Mouse (Mus musculus): ENCODE results near the gene Gm10160. TPM values are rescaled to one million over a fixed set of nuclear protein-coding genes. Genes with fewer than 3 reads are reported as not detected.

Gene Gm10160
- total RNA-seq, 2 experiments from 2014 or later = not detected

DNA sequence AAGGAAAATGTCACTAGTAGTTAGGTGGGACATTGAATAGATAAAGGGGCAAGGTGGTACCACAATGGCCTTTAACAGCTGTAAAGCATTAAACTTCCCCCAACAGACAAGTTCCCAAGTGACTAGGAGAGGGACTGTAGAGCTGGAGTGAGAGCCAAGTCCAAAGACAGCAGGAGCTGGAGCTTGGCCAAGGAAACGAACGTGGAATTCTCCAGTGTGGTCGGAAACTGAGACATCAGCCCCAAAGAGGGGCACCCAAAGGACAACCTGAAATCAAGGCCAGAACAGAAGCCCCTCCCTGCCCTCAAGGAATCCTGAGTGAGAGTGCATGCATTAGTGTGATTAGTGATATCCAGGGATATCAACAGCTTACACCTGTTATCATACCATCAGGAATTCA lies 30.2 kb downstream of the Gm10160 start:
- DNase-seq = no peak

DNA sequence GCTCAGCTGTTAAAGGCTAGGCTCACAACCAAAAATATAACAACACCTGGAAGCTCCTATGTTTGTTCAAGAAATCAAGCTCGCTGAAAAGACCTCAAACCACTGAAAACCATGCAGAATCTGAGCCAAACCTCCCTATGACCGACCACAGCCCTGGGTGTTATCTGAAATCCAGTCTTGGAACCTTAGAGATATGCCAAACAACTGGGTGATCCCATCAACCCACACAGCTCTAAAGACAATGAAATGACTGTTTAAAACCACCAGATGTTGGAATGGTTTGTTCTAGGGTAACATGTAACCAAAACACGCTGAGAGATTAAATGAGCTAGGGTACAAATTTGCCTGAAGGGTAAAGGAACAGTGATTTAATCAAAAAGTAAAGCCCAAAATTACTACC lies 30.7 kb downstream of the Gm10160 start:
- no peak for DNase-seq

DNA sequence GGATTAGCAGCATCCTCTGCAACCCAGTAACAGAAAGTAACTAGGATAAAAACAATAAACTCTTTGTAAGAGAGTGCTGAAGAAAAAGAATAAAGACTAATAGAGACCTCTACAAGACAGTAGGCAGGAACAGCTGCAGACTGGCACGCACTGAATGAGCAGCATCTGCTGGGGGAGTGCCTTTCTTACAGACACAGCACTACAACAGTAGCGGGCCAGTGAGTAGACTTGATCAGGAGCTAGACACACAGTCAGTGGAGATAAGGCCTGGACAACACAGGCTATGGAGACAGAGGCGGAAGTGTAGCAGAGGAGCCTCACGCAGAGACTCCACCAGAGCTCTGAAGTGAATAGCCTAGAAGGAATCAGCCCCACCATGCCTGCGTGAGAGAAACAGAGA lies 49.5 kb downstream of the Gm10160 start:
- DNase-seq = no peak

Other genes starting within 250 kb of the Gm10160 start
- gene Homer2, start 148.3 kb downstream of the Gm10160 start, total RNA-seq (2021) = 10 to 100 TPM; 88.6 to 92.1 TPM
- gene Ramac, start 92.9 kb downstream of the Gm10160 start, total RNA-seq (2021) = 10 to 100 TPM; 68.4 to 75.5 TPM
- gene 3110040N11Rik, start 66.3 kb downstream of the Gm10160 start, total RNA-seq (2021) = 10 to 100 TPM; 20.7 to 21.7 TPM
- 100 to 1,000 TPM; 103 to 117 TPM for gene Btbd1, start 26.4 kb downstream of the Gm10160 start, total RNA-seq (2021)
- 10 to 100 TPM; 14.3 to 15.0 TPM for gene Tm6sf1, start 3.2 kb upstream of the Gm10160 start, total RNA-seq (2021)
- gene Hdgfl3, start 78.7 kb upstream of the Gm10160 start, total RNA-seq (2021) = 10 to 100 TPM; 57.7 to 60.4 TPM
- gene Bnc1, start 136.5 kb upstream of the Gm10160 start, total RNA-seq (2021) = not detected

Data from layer of hippocampus, postnatal 36 days (tissue).